Mouse (Mus musculus): Measurements from ENCODE around the gene Prkcz. TPM values are rescaled to one million over a fixed set of nuclear protein-coding genes. Genes with fewer than 3 reads are reported as not detected.

Prkcz gene
- polyA plus RNA-seq, 1 experiment: 38.1 TPM

DNA sequence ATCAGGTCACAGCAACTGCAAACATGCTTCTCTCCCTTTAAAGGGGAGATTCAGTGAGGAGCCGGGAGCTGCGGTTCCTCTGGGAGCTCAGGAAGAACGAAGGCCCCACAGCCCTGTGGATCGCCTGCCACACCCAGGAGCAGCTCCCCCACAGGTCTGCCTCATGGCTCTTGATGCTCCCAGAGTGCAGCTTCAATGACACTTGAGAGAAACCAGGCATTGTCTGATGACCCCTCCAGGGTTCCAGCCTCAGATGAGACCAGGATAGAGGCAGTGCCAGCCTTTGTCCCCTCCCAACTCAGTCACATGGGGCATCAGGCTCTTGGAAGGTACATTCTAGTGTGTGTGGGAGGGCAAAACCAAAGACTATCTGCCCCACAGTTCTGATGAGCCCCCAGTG, 59.2 kb downstream of the Prkcz start:
- WGBS: 61% methylated on average over 4 of the region's 4 CpGs
- DNase-seq: no peak
- H3K4me3 ChIP-seq (replicated peaks; ENCODE audit: extremely low read depth, low read depth, low read length): no peak overlapping the region
- H3K4me1 ChIP-seq (ENCODE audit: control insufficient read depth, insufficient read depth, low read length): no peaks in the 10 kb centered on the region
- no peak for TF ChIP-seq CTCF (IDR thresholded peaks at IDR 0.05; ENCODE audit: insufficient read depth, low read length)
- TF ChIP-seq POLR2A (IDR thresholded peaks at IDR 0.05; ENCODE audit: borderline replicate concordance, extremely low read depth, low read depth, low read length): no peak

DNA sequence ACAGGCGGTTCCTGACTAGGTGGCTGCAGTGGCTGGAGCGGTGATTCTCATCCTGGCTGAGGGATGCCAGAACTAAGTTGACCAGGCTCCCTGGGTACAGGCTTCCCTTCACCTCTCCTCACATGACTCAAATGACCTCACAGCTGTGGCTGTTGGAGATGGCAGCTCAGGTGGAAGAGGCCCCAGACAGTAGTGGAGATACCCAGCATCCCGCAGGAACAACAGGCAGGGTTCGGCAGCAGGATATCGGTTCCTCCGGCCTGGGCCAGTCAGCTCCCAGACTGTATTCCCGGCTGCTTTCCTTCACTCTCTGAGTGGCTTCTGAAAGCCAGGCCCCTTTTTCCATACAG, 60.1 kb downstream of the Prkcz start:
- DNase-seq: no peak
- Histone ChIP-seq H3K4me3 (replicated peaks; ENCODE audit: extremely low read depth, low read depth, low read length) (no peak overlapping the region), H3K4me1 (ENCODE audit: control insufficient read depth, insufficient read depth, low read length) (no peaks in the 10 kb centered on the region)
- TF ChIP-seq POLR2A (IDR thresholded peaks at IDR 0.05; ENCODE audit: borderline replicate concordance, extremely low read depth, low read depth, low read length) (no peak), CTCF (IDR thresholded peaks at IDR 0.05; ENCODE audit: insufficient read depth, low read length) (no peak)
- WGBS: 92% methylated on average over 7 of the region's 7 CpGs

DNA sequence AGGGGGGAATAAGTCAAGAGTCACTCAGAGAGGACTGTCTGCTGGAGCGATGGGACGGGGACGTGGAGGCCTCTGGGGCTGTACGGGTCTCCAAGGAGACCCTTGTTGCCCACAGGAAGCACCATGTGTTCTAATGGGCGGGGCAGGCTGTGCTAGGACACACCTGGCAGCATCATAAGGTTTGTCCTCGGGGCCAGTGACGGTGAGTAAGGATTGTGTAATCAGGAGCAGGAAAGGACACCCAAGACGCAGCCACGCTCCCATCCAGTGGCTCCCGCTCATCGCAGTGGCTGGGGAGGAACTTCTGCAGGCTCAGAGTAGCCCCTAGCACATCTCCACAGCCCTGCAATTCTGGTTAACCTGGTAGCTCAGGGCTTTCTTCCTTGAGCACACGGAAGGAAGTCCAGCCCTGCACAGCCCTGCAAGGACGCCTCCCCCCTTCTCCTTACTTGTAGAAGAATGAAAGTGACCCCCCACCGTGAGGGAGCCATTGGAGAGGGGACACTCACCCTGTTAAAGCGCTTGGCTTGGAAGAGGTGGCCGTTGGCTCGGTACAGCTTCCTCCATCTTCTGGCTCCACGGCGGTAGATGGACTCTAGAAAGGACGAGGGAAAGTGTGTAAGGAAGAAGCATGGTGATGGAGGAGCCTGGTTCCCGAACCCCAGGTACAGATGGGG, 60.6 kb downstream of the Prkcz start:
- WGBS: 65% methylated on average over 21 of the region's 21 CpGs
- no peak for TF ChIP-seq POLR2A (IDR thresholded peaks at IDR 0.05; ENCODE audit: borderline replicate concordance, extremely low read depth, low read depth, low read length)
- TF ChIP-seq CTCF (IDR thresholded peaks at IDR 0.05; ENCODE audit: insufficient read depth, low read length): no peak

DNA sequence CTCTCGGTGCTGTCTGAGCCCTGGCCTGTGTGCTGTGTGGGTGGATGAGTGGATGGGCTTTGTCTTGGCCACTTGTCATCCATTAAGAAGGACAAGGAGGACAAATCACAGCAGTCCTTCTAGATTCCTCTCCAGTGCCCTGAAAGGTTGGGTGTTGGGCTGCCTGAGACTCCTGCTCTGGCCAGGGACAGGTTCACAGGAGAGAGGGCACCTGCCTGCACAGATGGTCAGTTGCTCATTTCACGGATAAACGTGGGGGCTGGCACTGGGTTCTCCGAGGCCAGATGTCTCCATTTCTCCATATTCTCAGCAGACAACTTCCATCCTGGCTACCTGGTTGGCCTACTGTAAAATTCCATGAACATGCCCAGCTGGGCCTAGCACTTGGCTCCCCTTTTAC, 62.3 kb downstream of the Prkcz start:
- TF ChIP-seq CTCF (IDR thresholded peaks at IDR 0.05; ENCODE audit: insufficient read depth, low read length): no peak
- TF ChIP-seq POLR2A (IDR thresholded peaks at IDR 0.05; ENCODE audit: borderline replicate concordance, extremely low read depth, low read depth, low read length): no peak
- H3K4me1 ChIP-seq (ENCODE audit: control insufficient read depth, insufficient read depth, low read length): no peaks in the 10 kb centered on the region
- 86% methylated on average over 4 of the region's 4 CpGs for WGBS
- no peak for DNase-seq
- no peak overlapping the region for H3K4me3 ChIP-seq (replicated peaks; ENCODE audit: extremely low read depth, low read depth, low read length)

More for the DNA sequence above, 60.6 kb downstream of the Prkcz start:
- no peak for DNase-seq
- no peak overlapping the region for H3K4me3 ChIP-seq (replicated peaks; ENCODE audit: extremely low read depth, low read depth, low read length)
- H3K4me1 ChIP-seq (ENCODE audit: control insufficient read depth, insufficient read depth, low read length): no peaks in the 10 kb centered on the region

DNA sequence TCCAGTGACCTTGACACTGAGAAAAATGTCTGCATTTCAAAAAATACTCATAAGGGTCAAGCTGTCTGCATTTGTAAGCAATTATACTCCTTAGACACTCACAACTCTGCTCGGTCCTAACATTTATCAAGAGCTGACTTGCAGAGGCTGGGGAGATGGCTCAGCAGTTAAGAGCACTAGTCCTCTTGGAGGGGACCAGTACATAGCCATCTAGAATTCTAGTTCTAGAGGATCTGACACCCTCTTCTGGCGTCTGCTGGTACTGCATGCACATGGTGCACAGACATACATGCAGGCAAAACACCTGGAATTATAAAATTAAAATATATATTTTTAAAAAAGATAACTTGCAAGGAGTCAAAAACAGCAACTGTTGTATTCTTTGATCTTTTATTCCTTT, 64.1 kb downstream of the Prkcz start:
- DNase-seq: no peak
- no peak overlapping the region for H3K4me3 ChIP-seq (replicated peaks; ENCODE audit: extremely low read depth, low read depth, low read length)
- WGBS: 54% methylated on average over 2 of the region's 2 CpGs
- H3K4me1 ChIP-seq (ENCODE audit: control insufficient read depth, insufficient read depth, low read length): no peaks in the 10 kb centered on the region
- TF ChIP-seq POLR2A (IDR thresholded peaks at IDR 0.05; ENCODE audit: borderline replicate concordance, extremely low read depth, low read depth, low read length): no peak
- TF ChIP-seq CTCF (IDR thresholded peaks at IDR 0.05; ENCODE audit: insufficient read depth, low read length): no peak

DNA sequence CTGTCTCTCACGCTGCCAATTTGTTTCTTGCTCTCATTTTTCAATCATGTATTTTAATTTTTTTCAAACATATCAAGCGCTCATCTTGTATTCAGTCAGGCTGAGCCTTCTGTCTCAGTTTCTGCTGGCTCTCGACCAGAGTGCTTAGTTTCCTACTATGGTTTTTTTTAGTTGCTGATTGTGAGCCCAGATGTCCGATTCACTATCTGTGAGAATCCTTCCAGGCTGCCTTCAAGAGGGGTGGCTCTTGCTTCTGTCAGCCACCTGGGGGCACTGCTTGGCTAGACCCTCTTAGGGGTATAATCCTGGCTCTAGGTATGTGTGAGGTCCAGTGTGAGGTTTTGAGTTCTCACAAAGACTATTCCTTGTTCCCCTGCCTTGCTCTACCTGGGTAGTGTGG, 65.2 kb downstream of the Prkcz start:
- Histone ChIP-seq H3K4me1 (ENCODE audit: control insufficient read depth, insufficient read depth, low read length) (no peaks in the 10 kb centered on the region), H3K4me3 (replicated peaks; ENCODE audit: extremely low read depth, low read depth, low read length) (no peak overlapping the region)
- TF ChIP-seq POLR2A (IDR thresholded peaks at IDR 0.05; ENCODE audit: borderline replicate concordance, extremely low read depth, low read depth, low read length) (no peak), CTCF (IDR thresholded peaks at IDR 0.05; ENCODE audit: insufficient read depth, low read length) (no peak)
- DNase-seq: no peak
- WGBS: 56% methylated on average over 4 of the region's 4 CpGs

DNA sequence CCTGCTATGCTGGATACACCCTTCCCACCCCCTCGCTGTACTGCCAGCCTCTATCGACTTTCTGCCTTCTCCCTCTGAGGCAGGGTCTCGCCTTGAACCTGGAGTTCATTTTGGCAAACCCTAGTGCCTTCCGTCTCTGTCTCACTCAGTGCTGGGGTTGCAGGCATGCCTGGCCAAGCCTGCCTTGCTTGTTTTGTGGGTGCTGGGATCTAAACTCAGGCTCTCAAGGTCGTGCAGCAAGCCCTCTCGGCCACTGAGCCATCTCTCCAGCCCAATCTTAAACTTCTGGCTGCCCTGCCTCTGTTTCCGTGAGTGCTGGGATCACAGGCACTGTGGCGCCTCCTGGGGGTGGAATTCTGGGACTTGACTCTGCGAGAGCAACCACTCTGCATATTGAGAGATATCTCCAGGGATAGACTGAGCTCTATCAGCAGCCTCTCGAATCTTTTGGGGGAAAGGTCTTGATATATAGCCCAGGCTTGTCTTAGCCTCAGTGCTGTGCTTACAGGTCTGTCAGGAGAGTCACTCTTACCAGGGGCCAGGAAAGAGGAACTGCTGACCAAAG, 66.1 kb downstream of the Prkcz start:
- 74% methylated on average over 10 of the region's 10 CpGs for WGBS
- Histone ChIP-seq H3K4me1 (ENCODE audit: control insufficient read depth, insufficient read depth, low read length) (no peaks in the 10 kb centered on the region), H3K4me3 (replicated peaks; ENCODE audit: extremely low read depth, low read depth, low read length) (no peak overlapping the region)
- no peak for DNase-seq
- TF ChIP-seq CTCF (IDR thresholded peaks at IDR 0.05; ENCODE audit: insufficient read depth, low read length) (no peak), POLR2A (IDR thresholded peaks at IDR 0.05; ENCODE audit: borderline replicate concordance, extremely low read depth, low read depth, low read length) (no peak)

DNA sequence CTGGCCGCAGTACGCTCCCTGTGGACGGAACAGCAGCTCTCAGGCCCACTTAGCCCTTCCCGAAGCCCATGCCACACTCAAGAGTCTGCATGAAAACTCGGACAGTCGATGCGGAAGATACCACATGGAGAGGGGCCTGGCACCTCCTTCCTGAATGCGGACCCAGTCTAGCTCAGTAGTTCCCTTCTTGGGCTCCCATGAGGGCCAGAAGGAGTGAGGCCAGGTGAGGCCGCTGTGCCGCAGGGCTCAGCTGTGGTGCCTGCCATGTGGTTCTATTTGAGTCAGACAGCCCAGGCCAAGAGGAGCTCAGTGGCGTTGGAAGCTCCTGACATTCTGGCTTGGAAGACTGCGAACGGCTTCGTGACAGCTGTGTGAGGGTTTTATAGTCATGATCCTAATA, 66.8 kb downstream of the Prkcz start:
- no peak for DNase-seq
- no peaks in the 10 kb centered on the region for H3K4me1 ChIP-seq (ENCODE audit: control insufficient read depth, insufficient read depth, low read length)
- H3K4me3 ChIP-seq (replicated peaks; ENCODE audit: extremely low read depth, low read depth, low read length): no peak overlapping the region
- TF ChIP-seq POLR2A (IDR thresholded peaks at IDR 0.05; ENCODE audit: borderline replicate concordance, extremely low read depth, low read depth, low read length): no peak
- 90% methylated on average over 14 of the region's 14 CpGs for WGBS

DNA sequence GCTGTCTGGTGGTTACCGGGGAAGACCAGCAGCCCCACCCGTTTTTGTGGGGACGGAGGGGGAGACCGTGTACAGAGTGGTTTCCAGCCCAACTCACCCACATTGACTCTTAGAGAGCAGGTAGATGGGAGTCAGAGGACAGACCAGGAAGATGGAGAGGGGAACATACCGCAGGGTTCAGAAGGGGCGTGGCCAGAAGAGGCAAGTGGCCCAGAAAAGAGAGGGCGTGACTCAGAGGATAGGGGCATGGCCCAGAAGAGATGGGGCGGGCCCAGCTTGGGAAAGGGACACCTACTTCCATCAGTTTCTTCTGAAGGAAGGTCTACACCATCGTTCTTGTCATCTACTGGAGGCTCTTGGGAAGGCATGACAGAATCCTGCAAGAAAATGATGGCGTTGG, 68.3 kb downstream of the Prkcz start:
- no peaks in the 10 kb centered on the region for H3K4me1 ChIP-seq (ENCODE audit: control insufficient read depth, insufficient read depth, low read length)
- no peak overlapping the region for H3K4me3 ChIP-seq (replicated peaks; ENCODE audit: extremely low read depth, low read depth, low read length)
- TF ChIP-seq CTCF (IDR thresholded peaks at IDR 0.05; ENCODE audit: insufficient read depth, low read length) (no peak), POLR2A (IDR thresholded peaks at IDR 0.05; ENCODE audit: borderline replicate concordance, extremely low read depth, low read depth, low read length) (no peak)
- no peak for DNase-seq
- WGBS: 83% methylated on average over 10 of the region's 10 CpGs

DNA sequence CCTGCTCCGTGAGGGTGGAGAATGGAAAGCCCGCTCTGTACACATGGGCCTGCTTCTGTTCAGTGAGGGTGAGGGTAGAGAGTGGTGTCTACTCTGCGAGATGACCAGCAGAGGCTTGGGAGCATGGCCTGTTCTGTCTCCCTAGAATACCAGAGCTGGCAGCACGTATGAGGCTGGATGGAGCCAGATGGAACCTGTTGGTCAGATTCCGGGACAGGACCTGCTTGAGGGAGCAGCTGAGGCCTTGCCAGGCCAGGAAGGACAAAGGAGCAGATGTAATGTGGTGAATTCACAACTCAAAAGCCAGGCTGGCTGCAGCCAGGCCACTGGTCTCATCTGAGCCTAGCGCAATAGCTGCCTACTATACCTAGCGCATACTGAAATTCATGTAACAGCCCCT, 71.1 kb downstream of the Prkcz start:
- TF ChIP-seq POLR2A (IDR thresholded peaks at IDR 0.05; ENCODE audit: borderline replicate concordance, extremely low read depth, low read depth, low read length) (no peak), CTCF (IDR thresholded peaks at IDR 0.05; ENCODE audit: insufficient read depth, low read length) (no peak)
- WGBS: 89% methylated on average over 7 of the region's 7 CpGs
- no peak for DNase-seq

More for the DNA sequence above, 71.1 kb downstream of the Prkcz start:
- H3K4me3 ChIP-seq (replicated peaks; ENCODE audit: extremely low read depth, low read depth, low read length): no peak overlapping the region
- H3K4me1 ChIP-seq (ENCODE audit: control insufficient read depth, insufficient read depth, low read length): no peaks in the 10 kb centered on the region
